Mouse (Mus musculus) heart, adult 18-20 months (tissue): ENCODE measurements around the gene Mras. TPM values are rescaled to one million over a fixed set of nuclear protein-coding genes. Genes with fewer than 3 reads are reported as not detected.

Experiments used
- DNase-seq, 2 experiments: peaks; one replicate each; pipeline ENCODE4 v3.0.0; 2021 to 2022; ENCODE audit warnings: mixed read lengths in 1 of 2
- total RNA-seq, 2 experiments: library from RNA; stranded (reverse); gene quantifications; 2 replicates each; pipeline ENCODE4 v1.2.3; 2021

Mras gene
- total RNA-seq, 2 experiments from 2014 or later, result 6.2 to 7.1 TPM

GRCm38 (mm10) chr9:99411785-99412184, 25.4 kb downstream of the Mras start:
- no peak for DNase-seq

DNA sequence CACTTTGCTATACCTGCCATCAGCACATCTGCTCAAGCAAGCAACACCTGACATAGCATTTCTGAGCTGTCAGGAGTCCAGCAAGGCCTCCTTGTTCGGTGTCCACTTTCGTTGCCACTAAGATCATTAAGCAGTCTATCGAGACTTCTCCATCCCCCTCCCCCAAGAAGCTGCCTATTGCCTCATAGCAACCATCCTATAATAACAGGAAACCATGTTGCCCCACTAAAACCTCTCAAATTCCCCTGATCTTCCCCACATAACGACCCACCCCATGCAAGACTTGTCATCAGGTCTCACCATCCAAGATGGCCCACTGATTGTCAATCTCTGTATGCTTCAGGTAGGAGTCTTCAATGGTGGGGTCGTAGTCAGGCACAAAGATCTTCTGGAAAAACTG, 26.1 kb downstream of the Mras start:
- DNase-seq, result no peak

- no peak for DNase-seq
Observed at GRCm38 (mm10) chr9:99409280-99409679, 27.9 kb downstream of the Mras start.

GRCm38 (mm10) chr9:99401288-99401974, 35.8 kb downstream of the Mras start:
- DNase-seq, result no peak

- peak in 1 of 2 experiments; percentile 30 for DNase-seq
Observed at GRCm38 (mm10) chr9:99400781-99401180, 36.4 kb downstream of the Mras start.

GRCm38 (mm10) chr9:99397056-99397815, 39.9 kb downstream of the Mras start:
- DNase-seq, result peak in 1 of 2 experiments; percentile 43

- no peak for DNase-seq
Observed at GRCm38 (mm10) chr9:99394366-99394765, 42.8 kb downstream of the Mras start.

- DNase-seq, result no peak
Observed at GRCm38 (mm10) chr9:99393146-99393545, 44.0 kb downstream of the Mras start.

DNA sequence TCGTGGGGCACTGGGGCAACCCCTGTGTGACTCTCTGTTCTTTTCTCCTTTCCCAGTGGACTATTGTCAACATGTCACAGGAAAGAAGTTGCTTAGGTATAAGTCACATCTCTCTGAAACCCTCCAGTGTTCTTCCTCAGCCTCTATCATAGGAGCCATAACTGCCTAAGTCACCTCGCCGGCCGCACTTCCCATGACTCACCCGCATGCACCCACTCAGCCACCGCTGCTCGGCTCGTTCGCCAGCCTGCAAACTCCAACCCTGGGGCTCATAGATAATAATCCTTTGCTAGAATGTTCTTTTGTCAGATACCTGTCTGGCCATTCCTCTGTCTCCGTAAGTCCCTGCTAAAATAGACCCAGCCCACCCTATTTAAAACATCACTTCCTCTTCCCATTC, 45.6 kb downstream of the Mras start:
- DNase-seq, result no peak

DNA sequence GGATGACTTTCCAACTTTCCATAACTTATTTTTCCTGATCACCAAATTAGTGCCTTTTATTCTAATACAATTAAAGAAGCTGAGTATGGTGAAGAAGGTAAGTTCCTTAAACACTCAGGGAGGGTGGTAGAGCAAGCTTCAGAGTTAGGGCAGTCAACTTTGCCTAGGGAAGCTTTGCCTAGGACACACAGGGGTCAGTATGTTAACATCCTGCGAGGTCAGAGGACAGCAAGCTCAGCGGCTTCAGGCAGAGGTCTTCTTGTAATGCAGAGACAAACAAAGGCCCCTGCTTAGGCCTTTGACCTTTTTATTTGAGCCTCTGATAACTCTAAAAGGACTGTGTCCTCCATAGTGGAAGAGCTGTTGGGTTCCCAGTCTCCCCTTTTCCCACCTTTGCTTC, 46.5 kb downstream of the Mras start:
- DNase-seq, result no peak

DNA sequence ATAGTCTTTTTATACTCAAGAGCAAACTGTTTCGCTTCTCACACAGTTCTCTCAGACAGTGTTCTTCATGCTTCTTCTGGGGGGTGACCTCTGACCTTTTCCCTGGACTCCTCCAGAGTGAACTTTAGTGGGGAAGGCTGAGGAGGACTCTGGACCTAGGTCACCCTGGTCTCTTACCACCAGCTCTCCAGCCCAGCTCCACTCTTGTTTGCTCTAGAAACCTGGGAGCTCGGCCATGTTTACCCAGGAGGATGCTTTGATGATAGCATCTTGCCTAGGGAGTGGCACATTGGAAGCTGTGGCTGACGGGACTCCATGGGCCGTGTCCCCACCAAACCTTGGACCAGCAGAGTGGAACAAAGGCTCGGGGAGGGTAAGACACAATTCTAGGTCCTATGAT, 47.0 kb downstream of the Mras start:
- DNase-seq, result no peak

- DNase-seq, result no peak
Observed at GRCm38 (mm10) chr9:99389506-99389905, 47.7 kb downstream of the Mras start.

DNA sequence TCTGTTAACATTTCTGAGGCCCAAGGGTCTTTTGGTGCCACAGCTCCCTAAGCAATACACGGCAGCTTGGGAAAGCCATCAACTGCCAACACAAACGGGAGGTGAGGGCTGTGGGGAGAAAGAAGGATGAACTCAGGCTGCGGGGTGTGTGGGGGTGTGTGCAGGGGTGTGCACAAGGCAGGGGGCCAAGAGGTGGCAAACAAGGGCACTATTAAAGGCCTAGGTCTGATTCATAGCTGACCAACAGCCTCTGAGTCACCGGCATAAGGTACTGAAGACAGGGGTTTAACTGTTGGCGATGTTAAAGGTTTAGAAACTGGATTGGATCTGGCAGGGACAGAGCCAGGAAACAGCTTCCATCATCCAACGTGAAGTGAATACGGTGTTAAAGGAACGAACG, 48.3 kb downstream of the Mras start:
- no peak for DNase-seq

DNA sequence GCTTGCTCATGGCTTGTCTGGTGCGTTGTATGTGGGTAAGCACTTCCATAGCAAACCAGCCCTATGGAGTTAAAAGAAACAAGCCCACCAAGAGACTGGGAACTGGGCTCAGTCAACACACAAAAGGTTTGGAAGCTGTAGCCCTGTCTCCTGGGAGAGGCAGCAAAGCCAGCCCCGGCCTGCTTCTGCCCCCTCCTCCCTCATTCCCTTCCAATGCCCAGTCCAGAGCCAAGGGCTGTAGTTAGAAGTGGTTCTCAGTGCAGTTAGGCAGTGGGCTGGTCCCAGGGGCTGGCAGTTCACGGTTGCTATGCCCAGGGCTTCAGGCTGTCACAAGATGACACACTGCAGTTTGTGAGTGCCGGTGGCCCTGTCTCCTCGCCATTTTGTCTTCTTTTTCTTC, 49.1 kb downstream of the Mras start:
- DNase-seq, result no peak

DNA sequence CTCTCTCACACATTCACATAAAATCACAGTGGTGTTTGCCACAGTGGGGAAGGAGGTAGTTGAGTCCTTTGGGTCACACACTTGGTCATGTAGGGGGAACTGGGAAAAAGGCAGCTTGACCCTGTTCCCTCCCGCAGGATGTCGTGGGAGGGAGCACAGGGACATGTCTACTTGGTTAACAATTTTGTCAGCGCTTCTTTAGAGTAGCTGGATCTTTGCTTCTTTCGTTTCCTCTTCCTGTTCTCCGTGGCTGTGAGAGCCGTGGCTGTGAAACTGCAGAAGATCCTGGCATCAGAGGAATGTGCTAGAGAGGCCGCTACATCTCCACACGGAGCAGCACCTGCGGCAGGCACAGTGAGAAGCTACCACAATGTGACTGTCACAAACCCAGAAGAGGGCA, 54.6 kb downstream of the Mras start:
- peak in 1 of 2 experiments; percentile 49 for DNase-seq

GRCm38 (mm10) chr9:99379194-99379593, 58.0 kb downstream of the Mras start:
- DNase-seq, result no peak

- DNase-seq, result peak in 1 of 2 experiments; percentile 79
Observed at GRCm38 (mm10) chr9:99376591-99377418, 60.4 kb downstream of the Mras start.

DNA sequence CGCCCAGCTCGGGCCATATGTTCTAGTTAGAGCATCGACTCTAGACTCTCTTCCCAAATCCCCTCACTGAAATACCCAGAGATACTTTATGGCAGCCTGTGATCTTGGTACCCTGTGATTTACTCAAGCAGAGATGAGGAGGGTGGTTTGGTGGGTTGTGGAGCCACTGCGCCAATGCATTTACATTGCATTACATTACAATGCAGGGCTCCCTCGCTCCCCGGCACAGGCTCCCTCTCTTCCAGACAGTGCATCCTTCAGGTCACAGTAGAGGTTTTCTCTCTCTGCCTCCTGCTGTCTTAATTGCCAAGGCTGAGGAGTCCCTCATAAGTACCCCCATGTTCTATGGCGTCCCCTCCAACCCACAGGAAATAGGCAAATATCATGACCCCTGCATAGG, 68.8 kb downstream of the Mras start:
- DNase-seq, result no peak

DNA sequence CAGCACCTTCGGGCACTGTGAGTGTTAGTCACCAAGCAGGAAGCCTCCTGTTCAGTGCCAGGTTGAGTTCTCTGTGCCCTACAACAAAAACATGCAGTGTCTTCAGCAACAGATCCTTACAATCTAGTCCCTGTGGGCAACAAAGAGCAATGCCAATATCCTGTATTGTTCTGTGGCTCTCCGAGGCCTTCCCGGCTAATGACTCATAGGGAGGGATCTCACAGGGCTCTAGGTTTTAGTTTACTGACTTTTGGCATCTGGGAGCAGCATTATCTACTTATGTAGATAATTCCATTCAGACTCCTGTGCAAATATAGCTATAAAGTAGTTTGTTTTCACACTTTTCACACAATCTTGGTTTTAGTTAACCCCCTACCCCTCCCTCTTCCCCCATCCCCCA, 71.3 kb downstream of the Mras start:
- DNase-seq, result no peak

- no peak for DNase-seq
Observed at GRCm38 (mm10) chr9:99363076-99363475, 74.1 kb downstream of the Mras start.

- no peak for DNase-seq
Observed at GRCm38 (mm10) chr9:99361946-99362345, 75.2 kb downstream of the Mras start.

GRCm38 (mm10) chr9:99359012-99359411, 78.2 kb downstream of the Mras start:
- DNase-seq, result no peak
